Comparison of ENCODE assay signal across 22 mouse cellular contexts in the genomic region with DNA sequence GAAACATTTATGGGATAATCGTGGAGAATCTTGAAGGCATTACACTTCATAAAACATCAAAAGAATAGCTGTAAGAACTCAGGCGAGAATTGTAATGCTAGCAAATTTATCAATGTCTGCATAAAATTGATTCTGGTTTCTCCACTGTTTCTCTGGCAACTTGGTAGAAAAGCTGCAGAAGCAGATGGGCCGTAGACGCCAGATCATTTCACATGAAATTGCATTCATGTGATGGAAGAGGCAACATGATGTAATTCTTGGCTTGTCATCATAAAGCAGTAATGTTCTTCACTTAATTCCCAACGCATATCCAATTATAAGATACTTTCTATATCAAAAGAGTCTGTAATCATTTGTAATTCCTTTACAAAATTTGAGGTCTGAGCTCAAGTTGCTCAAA.
DNase-seq lines count a peak whose midpoint lies in the region; ATAC-seq lines count a peak whose summit lies in the region.
"Had no signal": no experiment of that assay in that cellular context is flagged by ENCODE, and none has a peak within 500 bp of the region (broad histone marks: within the 10 kb centered on the region; RNA-seq: fewer than 3 reads in every experiment).

No protein-coding gene starts in this region.

- H3K27me3 ChIP-seq in neural tube, embryonic 15.5 days (replicated peaks) = no peaks in the 10 kb centered on the region
- H3K27me3 ChIP-seq: embryonic facial prominence, embryonic 13.5 days; intestine, embryonic 15.5 days; limb, embryonic 12.5 days; lung, embryonic 15.5 days; midbrain, embryonic 12.5 days; neural tube, embryonic 13.5 days had no signal

- peak; percentile 2 for DNase-seq in gastrocnemius, adult 18-20 months (ENCODE audit: low spot score)
- no peak for DNase-seq in gastrocnemius, adult 8-10 months (ENCODE audit: low spot score in 2 of 2)
- DNase-seq in neural tube, embryonic 10.5 days (ENCODE audit: extremely low spot score, low spot score) = no peak
- DNase-seq in layer of hippocampus, adult 18-20 months (ENCODE audit: low spot score in 2 of 2) = peak; percentile 53 to 80
- peak; percentile 47 to 52 for DNase-seq in layer of hippocampus, postnatal 36 days
- DNase-seq in adrenal gland, postnatal 10 days = no peak
- DNase-seq: adrenal gland, adult 8-10 months; cerebellum, adult 8-10 months; gastrocnemius, postnatal 36 days; kidney, postnatal 36 days; spleen, adult 18-20 months; thymus, postnatal 36 days had no signal

- H3K4me3 ChIP-seq in neural tube, embryonic 15.5 days (replicated peaks) = no peak overlapping the region
- H3K4me3 ChIP-seq: embryonic facial prominence, embryonic 13.5 days; intestine, embryonic 15.5 days; left cerebral cortex, adult 2 months; limb, embryonic 12.5 days; lung, embryonic 15.5 days; midbrain, embryonic 12.5 days; neural tube, embryonic 13.5 days had no signal

- H3K36me3 ChIP-seq in neural tube, embryonic 15.5 days = no peaks in the 10 kb centered on the region
- H3K36me3 ChIP-seq: embryonic facial prominence, embryonic 13.5 days; intestine, embryonic 15.5 days; limb, embryonic 12.5 days; lung, embryonic 15.5 days; midbrain, embryonic 12.5 days; neural tube, embryonic 13.5 days had no signal

- no peak overlapping the region for H3K9ac ChIP-seq in neural tube, embryonic 15.5 days (replicated peaks)
- H3K9ac ChIP-seq: embryonic facial prominence, embryonic 13.5 days; intestine, embryonic 15.5 days; limb, embryonic 12.5 days; liver, embryonic 14.5 days; lung, embryonic 15.5 days; midbrain, embryonic 12.5 days; neural tube, embryonic 13.5 days had no signal

- no peaks in the 10 kb centered on the region for H3K9me3 ChIP-seq in neural tube, embryonic 15.5 days (replicated peaks)
- H3K9me3 ChIP-seq: embryonic facial prominence, embryonic 13.5 days; intestine, embryonic 15.5 days; limb, embryonic 12.5 days; lung, embryonic 15.5 days; midbrain, embryonic 12.5 days; neural tube, embryonic 13.5 days had no signal

- H3K4me2 ChIP-seq in neural tube, embryonic 15.5 days = no peak overlapping the region
- H3K4me2 ChIP-seq: embryonic facial prominence, embryonic 13.5 days; intestine, embryonic 15.5 days; limb, embryonic 12.5 days; lung, embryonic 15.5 days; midbrain, embryonic 12.5 days; neural tube, embryonic 13.5 days had no signal

- no peaks in the 10 kb centered on the region for H3K4me1 ChIP-seq in neural tube, embryonic 15.5 days
- H3K4me1 ChIP-seq: embryonic facial prominence, embryonic 13.5 days; intestine, embryonic 15.5 days; lung, embryonic 15.5 days; midbrain, embryonic 12.5 days; neural tube, embryonic 13.5 days had no signal

- peak; percentile 45; the same call in 1 of the 2 replicates for ATAC-seq in neural tube, embryonic 15.5 days (ENCODE audit: low FRiP score)
- ATAC-seq: intestine, embryonic 15.5 days had no signal

- WGBS in neural tube, embryonic 15.5 days = 45% methylated on average over 5 of the region's 5 CpGs

- no peak overlapping the region for H3K27ac ChIP-seq in neural tube, embryonic 15.5 days (replicated peaks)
- H3K27ac ChIP-seq: embryonic facial prominence, embryonic 13.5 days; intestine, embryonic 15.5 days; left cerebral cortex, adult 2 months; limb, embryonic 12.5 days; liver, embryonic 14.5 days; lung, embryonic 15.5 days; macrophage; midbrain, embryonic 12.5 days; neural tube, embryonic 13.5 days had no signal

Comparison
In these comparisons a context has a peak if more than half of its experiments do, and no peak if none do; other contexts are left out.
1. DNase-seq: peak in gastrocnemius, adult 18-20 months (single experiment), layer of hippocampus, adult 18-20 months (2 of 2) and layer of hippocampus, postnatal 36 days (2 of 2); none in gastrocnemius, adult 8-10 months (0 of 2), neural tube, embryonic 10.5 days (single experiment) and adrenal gland, postnatal 10 days (single experiment).